Mouse (Mus musculus) C3H10T1/2 (cell line): ENCODE data around the gene Hnrnpr. TPM values are rescaled to one million over a fixed set of nuclear protein-coding genes. Genes with fewer than 3 reads are reported as not detected.

Source experiments
- polyA plus RNA-seq, 2 experiments: library from polyadenylated mRNA; unstranded; fragments of >200 nt; fragmentation: generic; extraction: Trizol; gene quantifications; one replicate each; pipeline ENCODE4 v1.2.1; 2012; ENCODE audit warnings: missing spikeins in 2 of 2

The Hnrnpr gene
- polyA plus RNA-seq = 10 to 100 TPM in 1 of 2 experiments, 1 to 10 TPM in 1; 4.4 to 25.2 TPM

GRCm38 (mm10) chr4:136310229-136311041 lies at the start of gene Hnrnpr:
Hnrnpr (plus strand) TSS chr4:136310942.

GRCm38 (mm10) chr4:136284455-136284854 lies 26.3 kb upstream of the Hnrnpr start, which contains the start of gene Zfp46:
Zfp46 (plus strand) TSS chr4:136284683.

Other genes starting within 250 kb of the Hnrnpr start
- gene Id3, start 167.4 kb upstream of the Hnrnpr start, polyA plus RNA-seq = 100 to 1,000 TPM; 104 to 264 TPM
- 1 to 10 TPM in 1 of 2 experiments, under 1 TPM in 1; 0.73 to 2.0 TPM for gene E2f2, start 138.5 kb upstream of the Hnrnpr start, polyA plus RNA-seq
- gene Asap3, start 104.6 kb upstream of the Hnrnpr start, polyA plus RNA-seq = 10 to 100 TPM in 1 of 2 experiments, 1 to 10 TPM in 1; 1.4 to 11.2 TPM
- 1 to 10 TPM; 3.8 to 9.2 TPM for gene Tcea3, start 63.2 kb upstream of the Hnrnpr start, polyA plus RNA-seq
- 10 to 100 TPM in 1 of 2 experiments, under 1 TPM in 1; 0.80 to 10.6 TPM for gene Zfp46, start 26.3 kb upstream of the Hnrnpr start, polyA plus RNA-seq
- not detected for gene Htr1d, start 112.6 kb downstream of the Hnrnpr start, polyA plus RNA-seq
- gene 6030445D17Rik, start 151.3 kb downstream of the Hnrnpr start, polyA plus RNA-seq = 1 to 10 TPM in 1 of 2 experiments, under 1 TPM in 1; 0.39 to 1.4 TPM
- 1 to 10 TPM in 1 of 2 experiments, under 1 TPM in 1; 0.69 to 6.1 TPM for gene Luzp1, start 158.8 kb downstream of the Hnrnpr start, polyA plus RNA-seq